Mouse (Mus musculus) midbrain, embryonic 15.5 days (tissue): Measurements from ENCODE around the gene Cyp4a31. TPM values are rescaled to one million over a fixed set of nuclear protein-coding genes. Genes with fewer than 3 reads are reported as not detected.
"Not testable (repeated sequence)": the region's sequence is repeated elsewhere in the genome, so short reads cannot be mapped to it uniquely, and the experiment has no call there.

Source experiments
- ATAC-seq: fragments of 200-750 bp; cut with Nextera tagmentation; replicated peaks from 2 replicates; pipeline ENCODE4 v1.8.0; 2017; ENCODE audit warnings: moderate TSS enrichment
- H3K27ac ChIP-seq: fragments of 300-500 bp; sonication (generic); 2 replicates; pipeline ENCODE4 v1.5.1; 2015; ENCODE audit warnings: mild to moderate bottlenecking, inconsistent platforms
- H3K27me3 ChIP-seq: fragments of 300-500 bp; sonication (generic); replicated peaks from 2 replicates; pipeline ENCODE4 v1.6.1; 2015; ENCODE audit warnings: inconsistent platforms
- H3K36me3 ChIP-seq: fragments of 300-500 bp; sonication (generic); replicated peaks from 2 replicates; pipeline ENCODE4 v1.6.1; 2015; ENCODE audit warnings: inconsistent platforms
- H3K4me1 ChIP-seq: fragments of 300-500 bp; sonication (generic); 2 replicates; pipeline ENCODE4 v1.6.1; 2015; ENCODE audit warnings: inconsistent platforms
- H3K4me2 ChIP-seq: fragments of 300-500 bp; sonication (generic); 2 replicates; pipeline ENCODE4 v1.6.1; 2015; ENCODE audit warnings: inconsistent platforms, mild to moderate bottlenecking, moderate library complexity
- H3K4me3 ChIP-seq: fragments of 300-500 bp; sonication (generic); 2 replicates; pipeline ENCODE4 v1.5.1; 2015; ENCODE audit warnings: mild to moderate bottlenecking, inconsistent platforms
- H3K9ac ChIP-seq: fragments of 300-500 bp; sonication (generic); 2 replicates; pipeline ENCODE4 v1.6.1; 2015; ENCODE audit warnings: mild to moderate bottlenecking, inconsistent platforms
- H3K9me3 ChIP-seq: fragments of 300-500 bp; sonication (generic); 2 replicates; pipeline ENCODE4 v1.6.1; 2016; ENCODE audit warnings: inconsistent platforms
- WGBS: fragments of 180-500 bp; shearing (Covaris S2); methylation state at CpG from one replicate; pipeline ENCODE4 v1.1.7; 2015; ENCODE audit warnings: mixed read lengths; 5-methylcytosine and 5-hydroxymethylcytosine counted together
- polyA plus RNA-seq: library from polyadenylated mRNA; unstranded; fragments of >200 nt; fragmentation: Nextera tagmentation; extraction: Ambion mirVana; gene quantifications from 2 replicates; pipeline ENCODE4 v1.2.1, GENCODE M21; 2015

Gene Cyp4a31
- polyA plus RNA-seq, result not detected in 2 replicates

- no peaks in the 10 kb centered on the region for H3K27me3 ChIP-seq
- H3K36me3 ChIP-seq, result no peaks in the 10 kb centered on the region
- H3K4me2 ChIP-seq, result no peak within 1 kb of the TSS
- no peaks in the 10 kb centered on the region for H3K9me3 ChIP-seq
- no peak within 1 kb of the TSS for H3K9ac ChIP-seq
- WGBS, result 82% methylated on average over 3 of the region's 3 CpGs
- no peak for ATAC-seq
- H3K4me3 ChIP-seq, result no peak within 1 kb of the TSS
- H3K27ac ChIP-seq, result no peak within 1 kb of the TSS
- H3K4me1 ChIP-seq, result no peaks in the 10 kb centered on the region
These were observed at the start of gene Cyp4a31 for GRCm38 (mm10) chr4:115563401-115563800. Gene Cyp4a31 (plus strand): TSS chr4:115563649.

GRCm38 (mm10) chr4:115513964-115514363, 49.5 kb upstream of the Cyp4a31 start:
- H3K4me3 ChIP-seq, H3K9me3 ChIP-seq, H3K4me1 ChIP-seq, H3K27me3 ChIP-seq, ATAC-seq, H3K4me2 ChIP-seq, H3K36me3 ChIP-seq, H3K9ac ChIP-seq, H3K27ac ChIP-seq: not testable (repeated sequence)

- not testable (repeated sequence) for H3K9me3 ChIP-seq, H3K9ac ChIP-seq, H3K36me3 ChIP-seq, H3K4me1 ChIP-seq, H3K27me3 ChIP-seq, H3K27ac ChIP-seq, H3K4me3 ChIP-seq, H3K4me2 ChIP-seq, ATAC-seq
- 89% methylated on average over 5 of the region's 5 CpGs for WGBS
These were observed 45.4 kb upstream of the Cyp4a31 start, which contains the start of gene Cyp4a10 for GRCm38 (mm10) chr4:115518000-115518399. Gene Cyp4a10 (plus strand): TSS chr4:115518264.

GRCm38 (mm10) chr4:115519444-115519843, 44.0 kb upstream of the Cyp4a31 start:
- no peaks in the 10 kb centered on the region for H3K27me3 ChIP-seq
- H3K4me1 ChIP-seq, result no peaks in the 10 kb centered on the region
- WGBS, result 81% methylated on average over 4 of the region's 4 CpGs
- no peak overlapping the region for H3K27ac ChIP-seq
- no peaks in the 10 kb centered on the region for H3K9me3 ChIP-seq
- ATAC-seq, result no peak
- H3K4me2 ChIP-seq, result no peak overlapping the region
- no peak overlapping the region for H3K9ac ChIP-seq
- no peaks in the 10 kb centered on the region for H3K36me3 ChIP-seq
- no peak overlapping the region for H3K4me3 ChIP-seq

- 95% methylated on average over 2 of the region's 2 CpGs for WGBS
- H3K4me2 ChIP-seq, result no peak overlapping the region
- H3K4me3 ChIP-seq, result no peak overlapping the region
- H3K27ac ChIP-seq, result no peak overlapping the region
- H3K36me3 ChIP-seq, result no peaks in the 10 kb centered on the region
- H3K4me1 ChIP-seq, result no peaks in the 10 kb centered on the region
- H3K9ac ChIP-seq, result no peak overlapping the region
- no peak for ATAC-seq
- H3K9me3 ChIP-seq, result no peaks in the 10 kb centered on the region
- no peaks in the 10 kb centered on the region for H3K27me3 ChIP-seq
These were observed 41.7 kb upstream of the Cyp4a31 start for GRCm38 (mm10) chr4:115521766-115522165.

- Histone ChIP-seq H3K9ac (no peak overlapping the region), H3K4me2 (no peak overlapping the region), H3K36me3 (no peaks in the 10 kb centered on the region), H3K27ac (no peak overlapping the region), H3K9me3 (no peaks in the 10 kb centered on the region), H3K4me3 (no peak overlapping the region), H3K27me3 (no peaks in the 10 kb centered on the region), H3K4me1 (no peaks in the 10 kb centered on the region)
- ATAC-seq, result no peak
- WGBS, result 22% methylated on average over 1 of the region's 1 CpGs
These were observed 18.3 kb upstream of the Cyp4a31 start for GRCm38 (mm10) chr4:115545101-115545500.

GRCm38 (mm10) chr4:115546141-115546828, 17.2 kb upstream of the Cyp4a31 start:
- H3K9me3 ChIP-seq, result no peaks in the 10 kb centered on the region
- H3K9ac ChIP-seq, result no peak overlapping the region
- H3K4me1 ChIP-seq, result no peaks in the 10 kb centered on the region
- no peak overlapping the region for H3K27ac ChIP-seq
- no peak for ATAC-seq
- no peak overlapping the region for H3K4me2 ChIP-seq
- no peaks in the 10 kb centered on the region for H3K27me3 ChIP-seq
- no peaks in the 10 kb centered on the region for H3K36me3 ChIP-seq
- H3K4me3 ChIP-seq, result no peak overlapping the region
- 82% methylated on average over 2 of the region's 2 CpGs for WGBS

GRCm38 (mm10) chr4:115552726-115553125, 10.7 kb upstream of the Cyp4a31 start:
- Histone ChIP-seq H3K4me3 (no peak overlapping the region), H3K36me3 (no peaks in the 10 kb centered on the region), H3K27me3 (no peaks in the 10 kb centered on the region), H3K4me1 (no peaks in the 10 kb centered on the region), H3K4me2 (no peak overlapping the region), H3K9me3 (no peaks in the 10 kb centered on the region), H3K9ac (no peak overlapping the region), H3K27ac (no peak overlapping the region)
- WGBS, result 91% methylated on average over 3 of the region's 3 CpGs
- no peak for ATAC-seq

- no peak for ATAC-seq
- H3K27ac ChIP-seq, result no peak overlapping the region
- no peaks in the 10 kb centered on the region for H3K9me3 ChIP-seq
- no peak overlapping the region for H3K4me3 ChIP-seq
- H3K9ac ChIP-seq, result no peak overlapping the region
- 60% methylated on average over 2 of the region's 2 CpGs for WGBS
- H3K4me2 ChIP-seq, result no peak overlapping the region
- no peaks in the 10 kb centered on the region for H3K27me3 ChIP-seq
- H3K36me3 ChIP-seq, result no peaks in the 10 kb centered on the region
- no peaks in the 10 kb centered on the region for H3K4me1 ChIP-seq
These were observed 7.9 kb upstream of the Cyp4a31 start for GRCm38 (mm10) chr4:115555513-115555912.

GRCm38 (mm10) chr4:115557861-115558561, 5.4 kb upstream of the Cyp4a31 start:
- no peak overlapping the region for H3K27ac ChIP-seq
- H3K27me3 ChIP-seq, result no peaks in the 10 kb centered on the region
- H3K9ac ChIP-seq, result no peak overlapping the region
- no peaks in the 10 kb centered on the region for H3K9me3 ChIP-seq
- no peaks in the 10 kb centered on the region for H3K36me3 ChIP-seq
- H3K4me2 ChIP-seq, result no peak overlapping the region
- no peaks in the 10 kb centered on the region for H3K4me1 ChIP-seq
- no peak for ATAC-seq
- no peak overlapping the region for H3K4me3 ChIP-seq
- WGBS, result 56% methylated on average over 4 of the region's 4 CpGs

GRCm38 (mm10) chr4:115561236-115561635, 2.2 kb upstream of the Cyp4a31 start:
- WGBS, result 58% methylated on average over 5 of the region's 5 CpGs
- not testable (repeated sequence) for H3K9me3 ChIP-seq, H3K27me3 ChIP-seq, H3K9ac ChIP-seq, H3K4me3 ChIP-seq, H3K36me3 ChIP-seq, H3K4me1 ChIP-seq, H3K4me2 ChIP-seq, ATAC-seq, H3K27ac ChIP-seq

GRCm38 (mm10) chr4:115564469-115565225, 1.2 kb downstream of the Cyp4a31 start:
- H3K36me3 ChIP-seq, H3K9ac ChIP-seq, H3K9me3 ChIP-seq, H3K27me3 ChIP-seq, H3K4me1 ChIP-seq, H3K4me2 ChIP-seq, H3K27ac ChIP-seq, H3K4me3 ChIP-seq, ATAC-seq: not testable (repeated sequence)
- 81% methylated on average over 6 of the region's 6 CpGs for WGBS
